ENCODE assay signal across 7 mouse cellular contexts in genomic region chr4:139208236-139209129, GRCm38 (mm10). TPM values are rescaled to one million over a fixed set of nuclear protein-coding genes. Genes with fewer than 3 reads are reported as not detected.
DNase-seq lines count a peak whose midpoint lies in the region; ATAC-seq and TF ChIP-seq lines count a peak whose summit lies in the region.

No protein-coding gene starts in this region.

- ATAC-seq in intestine, embryonic 16.5 days = 0 out of 2 replicates have a peak, but pooled peaks have one; percentile 17

- no peak for TF ChIP-seq POLR2A in bone marrow, adult 2 months (IDR thresholded peaks at IDR 0.05; ENCODE audit: borderline replicate concordance, control insufficient read depth, low read depth, low read length)
- TF ChIP-seq POLR2A in spleen, adult 2 months (IDR thresholded peaks at IDR 0.05; ENCODE audit: low read depth, low read length) = no peak

- no peak overlapping the region for H3K4me2 ChIP-seq in intestine, embryonic 16.5 days (ENCODE audit: low read depth, low read length)

- H3K4me1 ChIP-seq in bone marrow, adult 2 months (ENCODE audit: control insufficient read depth, insufficient read depth, low read length) = peaks cover 16% of the 10 kb centered on the region
- peaks cover 80% of the 10 kb centered on the region for H3K4me1 ChIP-seq in intestine, embryonic 16.5 days (ENCODE audit: control insufficient read depth, insufficient read depth, low read length)
- H3K4me1 ChIP-seq in spleen, adult 2 months (ENCODE audit: control insufficient read depth, insufficient read depth, insufficient read length) = peaks cover 55% of the 10 kb centered on the region

- H3K27ac ChIP-seq in bone marrow, adult 2 months (ENCODE audit: control insufficient read depth, insufficient read depth, low read depth, low read length, poor library complexity) = peak overlapping the region; percentile 65
- peak overlapping the region; percentile 60 for H3K27ac ChIP-seq in intestine, embryonic 16.5 days (ENCODE audit: low read length)
- H3K27ac ChIP-seq in spleen, adult 2 months (ENCODE audit: insufficient read depth, low read length) = peak overlapping the region; percentile 88

- TF ChIP-seq CTCF in bone marrow, adult 2 months (IDR thresholded peaks at IDR 0.05; ENCODE audit: control insufficient read depth, insufficient read depth, low read length) = no peak
- no peak for TF ChIP-seq CTCF in spleen, adult 2 months (IDR thresholded peaks at IDR 0.05; ENCODE audit: extremely low read depth, insufficient read depth, insufficient read length, insufficient replicate concordance)

- no peaks in the 10 kb centered on the region; the same call in 1 of the 2 replicates for H3K36me3 ChIP-seq in intestine, embryonic 16.5 days (ENCODE audit: control insufficient read depth, insufficient read depth, low read length)
- H3K36me3 ChIP-seq in spleen, adult 2 months (ENCODE audit: control insufficient read depth, insufficient read depth, low read length) = 0 out of 2 replicates have a peak, but pooled peaks cover 1% of the 10 kb centered on the region

- no peak overlapping the region for H3K9ac ChIP-seq in intestine, embryonic 16.5 days (ENCODE audit: low read depth, low read length)

- H3K4me3 ChIP-seq in bone marrow, adult 2 months (replicated peaks; ENCODE audit: control insufficient read depth, low read depth, low read length) = no peak overlapping the region
- no peak overlapping the region for H3K4me3 ChIP-seq in intestine, embryonic 16.5 days (ENCODE audit: low read length)
- H3K4me3 ChIP-seq in spleen, adult 2 months (ENCODE audit: extremely low read depth, insufficient read depth, insufficient read length) = no peak overlapping the region; the same call in none of the 2 replicates

- H3K27me3 ChIP-seq in intestine, embryonic 16.5 days (replicated peaks; ENCODE audit: control insufficient read depth, insufficient read depth, low read length) = no peaks in the 10 kb centered on the region
- H3K27me3 ChIP-seq in spleen, adult 2 months (ENCODE audit: control insufficient read depth, insufficient read depth, low read length) = no peaks in the 10 kb centered on the region

- DNase-seq in layer of hippocampus, adult 9-11 months = peak; percentile 72
- DNase-seq in layer of hippocampus, postnatal 10 days (ENCODE audit: low spot score in 2 of 2) = no peak
- DNase-seq in spleen, adult 2 months (ENCODE audit: low read depth in 1 of 2, low spot score in 2 of 2) = peak in 1 of 2 experiments; percentile 66
- DNase-seq in urinary bladder, postnatal 10 days (ENCODE audit: low spot score) = no peak
- no peak for DNase-seq in cerebellum, postnatal 4 days (ENCODE audit: low spot score in 2 of 2)

- WGBS in bone marrow, adult 2 months = 4% methylated on average over 9 of the region's 9 CpGs
- 52% methylated on average over 9 of the region's 9 CpGs for WGBS in intestine, embryonic 16.5 days
- WGBS in spleen, adult 2 months = 11% methylated on average over 9 of the region's 9 CpGs

- H3K9me3 ChIP-seq in intestine, embryonic 16.5 days (ENCODE audit: control insufficient read depth, low read length) = no peaks in the 10 kb centered on the region

RNA-seq across cellular contexts. Expression of gene Capzb, which starts 15.8 kb away (rescaled TPM):
- 100 to 1,000 TPM; 343 to 381 TPM for total RNA-seq in layer of hippocampus, postnatal 10 days (2021)
- polyA plus RNA-seq in bone marrow, adult 2 months (2011; ENCODE audit: insufficient read depth, insufficient read length, low replicate concordance, missing spikeins) = 104 and 160 TPM in 2 replicates
- polyA plus RNA-seq in intestine, embryonic 16.5 days (2015; fragmentation: Nextera tagmentation; extraction: Ambion mirVana) = 440 and 454 TPM in 2 replicates
- polyA plus RNA-seq in spleen, adult 2 months (2012; rRNA removed) = 130 and 160 TPM in 2 replicates
